ENCODE assay signal across 22 mouse cellular contexts in genomic region chr2:101763503-101763902, GRCm38 (mm10).
DNase-seq lines count a peak whose midpoint lies in the region; ATAC-seq and TF ChIP-seq lines count a peak whose summit lies in the region.
"Had no signal": no experiment of that assay in that cellular context is flagged by ENCODE, and none has a peak within 500 bp of the region (broad histone marks: within the 10 kb centered on the region; RNA-seq: fewer than 3 reads in every experiment).

No protein-coding gene starts in this region.

- no peaks in the 10 kb centered on the region for H3K9me3 ChIP-seq in kidney, postnatal 0 days (replicated peaks; ENCODE audit: low read length)
- H3K9me3 ChIP-seq in liver, postnatal 0 days (ENCODE audit: low read length), result no peaks in the 10 kb centered on the region
- H3K9me3 ChIP-seq: forebrain, embryonic 12.5 days; heart, embryonic 13.5 days; hindbrain, embryonic 13.5 days; limb, embryonic 15.5 days; midbrain, embryonic 12.5 days had no signal

- no peak overlapping the region for H3K9ac ChIP-seq in kidney, postnatal 0 days (ENCODE audit: low read depth, low read length)
- no peak overlapping the region for H3K9ac ChIP-seq in liver, postnatal 0 days (replicated peaks)
- H3K9ac ChIP-seq: forebrain, embryonic 12.5 days; heart, embryonic 13.5 days; hindbrain, embryonic 13.5 days; limb, embryonic 15.5 days; lung, embryonic 14.5 days; midbrain, embryonic 12.5 days had no signal

- no peak for TF ChIP-seq CTCF in kidney, postnatal 0 days (IDR thresholded peaks at IDR 0.05; ENCODE audit: low read depth)
- TF ChIP-seq CTCF in bone marrow, adult 2 months (IDR thresholded peaks at IDR 0.05; ENCODE audit: control insufficient read depth, insufficient read depth, low read length), result no peak
- TF ChIP-seq CTCF in liver, postnatal 0 days (IDR thresholded peaks at IDR 0.05; ENCODE audit: low read depth), result no peak

- no peak overlapping the region for H3K4me2 ChIP-seq in kidney, postnatal 0 days (ENCODE audit: low read length)
- H3K4me2 ChIP-seq in liver, postnatal 0 days (ENCODE audit: low read depth, low read length), result no peak overlapping the region
- H3K4me2 ChIP-seq: forebrain, embryonic 12.5 days; heart, embryonic 13.5 days; hindbrain, embryonic 13.5 days; limb, embryonic 15.5 days; lung, embryonic 14.5 days; midbrain, embryonic 12.5 days had no signal

- no peaks in the 10 kb centered on the region for H3K27me3 ChIP-seq in kidney, postnatal 0 days (ENCODE audit: insufficient read depth, low read length)
- no peaks in the 10 kb centered on the region for H3K27me3 ChIP-seq in liver, postnatal 0 days (ENCODE audit: insufficient read depth, low read length)
- H3K27me3 ChIP-seq: forebrain, embryonic 12.5 days; heart, embryonic 13.5 days; hindbrain, embryonic 13.5 days; limb, embryonic 15.5 days; midbrain, embryonic 12.5 days had no signal

- no peak for ATAC-seq in kidney, postnatal 0 days (replicated peaks; ENCODE audit: low FRiP score, low read depth)
- no peak for ATAC-seq in liver, postnatal 0 days
- ATAC-seq: activated CD4-positive, CD25-positive, alpha-beta regulatory T cell, adult 4 months had no signal

- 84% methylated on average over 5 of the region's 5 CpGs for WGBS in kidney, postnatal 0 days
- 52% methylated on average over 5 of the region's 5 CpGs for WGBS in bone marrow, adult 2 months
- WGBS in liver, postnatal 0 days (ENCODE audit: insufficient replicate concordance), result 72% methylated on average over 5 of the region's 5 CpGs

- H3K4me3 ChIP-seq in kidney, postnatal 0 days (replicated peaks; ENCODE audit: low read depth, low read length), result no peak overlapping the region
- no peak overlapping the region for H3K4me3 ChIP-seq in bone marrow, adult 2 months (replicated peaks; ENCODE audit: control insufficient read depth, low read depth, low read length)
- no peak overlapping the region for H3K4me3 ChIP-seq in brown adipose tissue, adult 24 weeks (ENCODE audit: insufficient read depth, low read depth, low read length)
- H3K4me3 ChIP-seq in liver, postnatal 0 days (ENCODE audit: low read depth, low read length), result no peak overlapping the region
- H3K4me3 ChIP-seq: erythroblast, embryonic 14.5 days; forebrain, embryonic 12.5 days; heart, embryonic 13.5 days; hindbrain, embryonic 13.5 days; left cerebral cortex, adult 2 months; limb, embryonic 15.5 days; midbrain, embryonic 12.5 days had no signal

- H3K27ac ChIP-seq in kidney, postnatal 0 days, result 0 out of 2 replicates have a peak overlapping the region, but pooled peaks have one; percentile 68
- peak overlapping the region; percentile 55 for H3K27ac ChIP-seq in bone marrow, adult 2 months (ENCODE audit: control insufficient read depth, insufficient read depth, low read depth, low read length, poor library complexity)
- H3K27ac ChIP-seq in brown adipose tissue, adult 24 weeks (replicated peaks; ENCODE audit: low read depth, low read length), result peak overlapping the region; percentile 6; the same call in 1 of the 2 replicates
- H3K27ac ChIP-seq in liver, postnatal 0 days (ENCODE audit: low read depth), result peak overlapping the region; percentile 66; the same call in 1 of the 2 replicates
- H3K27ac ChIP-seq: forebrain, embryonic 12.5 days; hindbrain, embryonic 13.5 days; left cerebral cortex, adult 2 months; midbrain, embryonic 12.5 days had no signal

- peaks cover 12% of the 10 kb centered on the region; the same call in 1 of the 2 replicates for H3K36me3 ChIP-seq in kidney, postnatal 0 days (ENCODE audit: insufficient read depth, low read length)
- no peaks in the 10 kb centered on the region for H3K36me3 ChIP-seq in liver, postnatal 0 days (replicated peaks; ENCODE audit: insufficient read depth, low read length)
- H3K36me3 ChIP-seq: forebrain, embryonic 12.5 days; hindbrain, embryonic 13.5 days; limb, embryonic 15.5 days; midbrain, embryonic 12.5 days had no signal

- H3K4me1 ChIP-seq in kidney, postnatal 0 days (replicated peaks; ENCODE audit: insufficient read depth, low read length), result peaks cover 7% of the 10 kb centered on the region
- H3K4me1 ChIP-seq in bone marrow, adult 2 months (ENCODE audit: control insufficient read depth, insufficient read depth, low read length), result peaks cover 8% of the 10 kb centered on the region
- H3K4me1 ChIP-seq in brown adipose tissue, adult 24 weeks (ENCODE audit: control insufficient read depth, insufficient read depth, insufficient read length, low read length), result peaks cover 13% of the 10 kb centered on the region
- H3K4me1 ChIP-seq in liver, postnatal 0 days (ENCODE audit: insufficient read depth), result peaks cover 8% of the 10 kb centered on the region; the same call in 1 of the 2 replicates

- no peak for DNase-seq in kidney, postnatal 0 days (ENCODE audit: low spot score)
- no peak for DNase-seq in kidney, adult 9 months
- no peak for DNase-seq in liver, postnatal 0 days
- no peak for DNase-seq in layer of hippocampus, adult 9-11 months
- DNase-seq in urinary bladder, postnatal 25 days (ENCODE audit: low spot score), result no peak
- DNase-seq: adrenal gland, adult 8-10 months; cerebellum, adult 8-10 months; kidney, postnatal 25 days; left cerebral cortex, postnatal 4 days; thymus, adult 2 months; thymus, postnatal 4 days had no signal

- no peak for TF ChIP-seq POLR2A in bone marrow, adult 2 months (IDR thresholded peaks at IDR 0.05; ENCODE audit: borderline replicate concordance, control insufficient read depth, low read depth, low read length)

- no peak for TF ChIP-seq EP300 in liver, postnatal 0 days (IDR thresholded peaks at IDR 0.05; ENCODE audit: low read depth)

Comparison
In these comparisons a context has a peak if more than half of its experiments do, and no peak if none do; other contexts are left out.
1. H3K27ac ChIP-seq: peak in every context shown above with its lines; median percentile 68 in kidney, postnatal 0 days; 66 in liver, postnatal 0 days; 55 in bone marrow, adult 2 months; 6 in brown adipose tissue, adult 24 weeks.